Mouse (Mus musculus): ENCODE measurements around the gene Ubl7. TPM values are rescaled to one million over a fixed set of nuclear protein-coding genes. Genes with fewer than 3 reads are reported as not detected.

Ubl7 gene
- polyA plus RNA-seq, 1 experiment from 2014 or later = 52.4 TPM

DNA sequence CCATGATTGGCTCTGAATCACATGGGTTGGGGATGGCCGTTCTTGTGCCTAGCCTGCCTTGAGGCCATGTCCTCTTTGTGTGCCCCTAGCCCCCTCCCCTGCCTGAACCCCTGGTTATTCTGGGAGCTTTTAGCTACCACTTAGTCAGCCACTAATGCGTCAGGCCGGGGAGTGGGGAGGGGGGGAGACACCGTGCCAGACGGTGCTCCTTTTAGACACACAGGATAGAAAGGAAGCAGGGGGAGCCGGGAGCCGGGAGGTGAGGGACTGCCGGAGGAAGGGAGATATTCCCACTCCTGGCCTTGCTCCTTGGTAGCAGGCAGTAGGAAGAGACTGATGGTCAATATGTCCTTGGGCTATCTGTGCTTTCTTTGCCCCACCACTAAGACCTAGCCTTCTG, 39.1 kb downstream of the Ubl7 start:
- WGBS (ENCODE audit: insufficient replicate concordance) = 46% methylated on average over 8 of the region's 8 CpGs
- H3K4me2 ChIP-seq = no peak overlapping the region
- no peaks in the 10 kb centered on the region for H3K9me3 ChIP-seq (replicated peaks)
- H3K36me3 ChIP-seq (replicated peaks) = no peaks in the 10 kb centered on the region
- no peak overlapping the region for H3K4me3 ChIP-seq (replicated peaks)
- no peak for ATAC-seq (ENCODE audit: insufficient read depth)
- no peak overlapping the region for H3K9ac ChIP-seq
- no peaks in the 10 kb centered on the region for H3K4me1 ChIP-seq (replicated peaks)
- H3K27ac ChIP-seq (replicated peaks) = no peak overlapping the region
- peaks cover 65% of the 10 kb centered on the region for H3K27me3 ChIP-seq

GRCm38 (mm10) chr9:57950519-57950918, 39.7 kb downstream of the Ubl7 start:
- Histone ChIP-seq H3K36me3 (replicated peaks) (no peaks in the 10 kb centered on the region), H3K4me3 (replicated peaks) (no peak overlapping the region), H3K9me3 (replicated peaks) (no peaks in the 10 kb centered on the region), H3K9ac (no peak overlapping the region), H3K4me2 (no peak overlapping the region), H3K27me3 (peaks cover 59% of the 10 kb centered on the region), H3K4me1 (replicated peaks) (no peaks in the 10 kb centered on the region; the same call in 1 of the 2 replicates), H3K27ac (replicated peaks) (no peak overlapping the region)
- 45% methylated on average over 9 of the region's 9 CpGs for WGBS (ENCODE audit: insufficient replicate concordance)
- no peak for ATAC-seq (ENCODE audit: insufficient read depth)

- Histone ChIP-seq H3K9ac (no peak overlapping the region), H3K9me3 (replicated peaks) (no peaks in the 10 kb centered on the region), H3K27ac (replicated peaks) (no peak overlapping the region), H3K4me1 (replicated peaks) (no peaks in the 10 kb centered on the region; the same call in 1 of the 2 replicates), H3K4me2 (no peak overlapping the region), H3K36me3 (replicated peaks) (no peaks in the 10 kb centered on the region), H3K4me3 (replicated peaks) (no peak overlapping the region), H3K27me3 (peaks cover 44% of the 10 kb centered on the region)
- no peak for ATAC-seq (ENCODE audit: insufficient read depth)
- 65% methylated on average over 6 of the region's 6 CpGs for WGBS (ENCODE audit: insufficient replicate concordance)
Observed at GRCm38 (mm10) chr9:57951993-57952392, 41.2 kb downstream of the Ubl7 start.

- Histone ChIP-seq H3K9me3 (replicated peaks) (no peaks in the 10 kb centered on the region), H3K36me3 (replicated peaks) (no peaks in the 10 kb centered on the region), H3K27ac (replicated peaks) (no peak overlapping the region), H3K4me1 (replicated peaks) (no peaks in the 10 kb centered on the region; the same call in 1 of the 2 replicates), H3K27me3 (peaks cover 18% of the 10 kb centered on the region; the same call in 1 of the 2 replicates), H3K9ac (no peak overlapping the region), H3K4me3 (replicated peaks) (no peak overlapping the region), H3K4me2 (no peak overlapping the region)
- no peak for ATAC-seq (ENCODE audit: insufficient read depth)
- 71% methylated on average over 12 of the region's 12 CpGs for WGBS (ENCODE audit: insufficient replicate concordance)
Observed at GRCm38 (mm10) chr9:57954962-57955744, 44.4 kb downstream of the Ubl7 start.

GRCm38 (mm10) chr9:57955764-57956163, 45.0 kb downstream of the Ubl7 start:
- Histone ChIP-seq H3K27me3 (peaks cover 13% of the 10 kb centered on the region; the same call in 1 of the 2 replicates), H3K4me2 (no peak overlapping the region), H3K4me3 (replicated peaks) (no peak overlapping the region), H3K27ac (replicated peaks) (no peak overlapping the region), H3K9me3 (replicated peaks) (no peaks in the 10 kb centered on the region), H3K9ac (no peak overlapping the region), H3K36me3 (replicated peaks) (no peaks in the 10 kb centered on the region), H3K4me1 (replicated peaks) (no peaks in the 10 kb centered on the region; the same call in 1 of the 2 replicates)
- 54% methylated on average over 6 of the region's 6 CpGs for WGBS (ENCODE audit: insufficient replicate concordance)
- no peak for ATAC-seq (ENCODE audit: insufficient read depth)

DNA sequence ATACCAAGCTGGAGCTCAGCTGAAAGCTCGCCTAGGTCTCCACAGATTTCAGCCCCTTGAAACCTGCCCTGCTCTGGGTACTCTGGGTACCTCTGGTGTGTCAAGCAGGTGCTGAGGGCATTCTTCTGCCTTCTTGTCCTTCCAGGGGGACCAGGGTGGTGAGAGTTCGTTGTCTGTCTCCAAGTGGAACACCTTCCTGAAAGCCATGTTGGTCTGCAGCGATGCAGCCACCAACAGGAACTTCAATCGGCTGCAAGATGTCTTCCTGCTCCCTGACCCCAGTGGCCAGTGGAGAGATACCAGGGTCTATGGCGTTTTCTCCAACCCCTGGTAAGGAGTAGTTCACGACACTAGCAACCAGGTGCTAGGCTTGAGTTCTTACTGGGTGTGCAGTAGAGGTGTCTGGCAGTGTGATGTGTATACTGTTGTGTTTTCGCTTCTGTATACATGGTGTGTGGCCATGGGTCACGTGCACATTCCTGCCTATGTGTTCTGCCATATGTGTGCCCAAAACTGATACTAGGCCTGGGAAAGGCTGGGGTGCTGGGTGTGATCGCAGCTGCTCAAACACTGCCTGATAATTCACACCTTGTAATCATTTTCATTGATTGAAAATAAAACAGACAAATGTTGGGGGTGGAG, 45.5 kb downstream of the Ubl7 start:
- Histone ChIP-seq H3K9me3 (replicated peaks) (no peaks in the 10 kb centered on the region), H3K27me3 (0 out of 2 replicates have a peak, but pooled peaks cover 9% of the 10 kb centered on the region), H3K4me2 (no peak overlapping the region), H3K36me3 (replicated peaks) (no peaks in the 10 kb centered on the region), H3K9ac (no peak overlapping the region), H3K4me3 (replicated peaks) (no peak overlapping the region), H3K27ac (replicated peaks) (no peak overlapping the region), H3K4me1 (replicated peaks) (no peaks in the 10 kb centered on the region; the same call in 1 of the 2 replicates)
- no peak for ATAC-seq (ENCODE audit: insufficient read depth)
- 59% methylated on average over 9 of the region's 9 CpGs for WGBS (ENCODE audit: insufficient replicate concordance)

DNA sequence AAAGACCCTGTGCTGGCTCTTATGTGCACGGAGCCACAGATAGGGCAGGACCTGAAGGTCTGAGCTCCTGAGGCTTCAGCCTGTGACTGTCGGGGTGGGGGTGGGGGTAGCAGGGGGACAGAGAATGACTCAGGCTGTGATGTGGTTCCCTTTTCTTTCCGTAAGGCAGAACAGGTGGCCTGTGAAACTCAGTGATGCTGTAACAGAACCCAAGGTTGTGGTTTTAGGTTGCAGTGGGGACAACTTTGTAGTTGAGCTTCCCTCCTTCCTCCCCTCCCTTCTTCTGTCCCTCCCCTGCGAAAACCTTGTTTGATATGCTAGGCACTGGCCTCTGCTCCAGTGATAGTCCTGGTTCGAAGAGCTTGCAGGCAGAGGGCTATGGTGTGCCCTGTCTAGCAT, 46.1 kb downstream of the Ubl7 start:
- H3K4me3 ChIP-seq (replicated peaks) = no peak overlapping the region
- no peak overlapping the region for H3K9ac ChIP-seq
- no peaks in the 10 kb centered on the region; the same call in 1 of the 2 replicates for H3K4me1 ChIP-seq (replicated peaks)
- H3K27me3 ChIP-seq = 0 out of 2 replicates have a peak, but pooled peaks cover 4% of the 10 kb centered on the region
- H3K27ac ChIP-seq (replicated peaks) = no peak overlapping the region
- WGBS (ENCODE audit: insufficient replicate concordance) = 32% methylated on average over 5 of the region's 5 CpGs
- no peak overlapping the region for H3K4me2 ChIP-seq
- H3K36me3 ChIP-seq (replicated peaks) = no peaks in the 10 kb centered on the region
- ATAC-seq (ENCODE audit: insufficient read depth) = no peak
- H3K9me3 ChIP-seq (replicated peaks) = no peaks in the 10 kb centered on the region

GRCm38 (mm10) chr9:57958615-57959014, 47.8 kb downstream of the Ubl7 start:
- Histone ChIP-seq H3K9me3 (replicated peaks) (no peaks in the 10 kb centered on the region), H3K27ac (replicated peaks) (no peak overlapping the region)

DNA sequence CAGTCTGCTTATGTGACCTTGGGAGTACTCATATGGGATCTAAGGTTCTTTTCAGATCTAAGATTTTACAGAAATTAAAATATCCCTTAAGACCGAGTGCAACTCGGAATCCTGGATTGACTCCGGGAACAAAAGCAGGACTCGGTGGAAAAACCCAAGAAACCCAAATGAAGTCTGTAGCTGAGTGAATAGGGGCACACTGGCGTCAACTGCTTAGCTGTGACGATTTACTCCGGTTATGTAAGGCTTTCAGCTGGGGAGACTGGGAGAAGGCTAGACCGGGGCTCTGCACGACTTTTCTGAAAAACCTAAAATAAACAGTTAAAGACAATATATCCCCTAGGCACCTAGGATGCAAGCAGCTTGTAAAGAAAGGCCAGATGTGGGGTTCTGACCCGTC, 48.6 kb downstream of the Ubl7 start:
- 55% methylated on average over 10 of the region's 10 CpGs for WGBS (ENCODE audit: insufficient replicate concordance)

More at GRCm38 (mm10) chr9:57958615-57959014, 47.8 kb downstream of the Ubl7 start:
- no peak for ATAC-seq (ENCODE audit: insufficient read depth)
- 50% methylated on average over 1 of the region's 1 CpGs for WGBS (ENCODE audit: insufficient replicate concordance)
- no peaks in the 10 kb centered on the region; the same call in 1 of the 2 replicates for H3K4me1 ChIP-seq (replicated peaks)
- no peaks in the 10 kb centered on the region for H3K36me3 ChIP-seq (replicated peaks)
- H3K4me3 ChIP-seq (replicated peaks) = no peak overlapping the region
- H3K27me3 ChIP-seq = no peaks in the 10 kb centered on the region
- H3K4me2 ChIP-seq = no peak overlapping the region
- no peak overlapping the region for H3K9ac ChIP-seq

DNA sequence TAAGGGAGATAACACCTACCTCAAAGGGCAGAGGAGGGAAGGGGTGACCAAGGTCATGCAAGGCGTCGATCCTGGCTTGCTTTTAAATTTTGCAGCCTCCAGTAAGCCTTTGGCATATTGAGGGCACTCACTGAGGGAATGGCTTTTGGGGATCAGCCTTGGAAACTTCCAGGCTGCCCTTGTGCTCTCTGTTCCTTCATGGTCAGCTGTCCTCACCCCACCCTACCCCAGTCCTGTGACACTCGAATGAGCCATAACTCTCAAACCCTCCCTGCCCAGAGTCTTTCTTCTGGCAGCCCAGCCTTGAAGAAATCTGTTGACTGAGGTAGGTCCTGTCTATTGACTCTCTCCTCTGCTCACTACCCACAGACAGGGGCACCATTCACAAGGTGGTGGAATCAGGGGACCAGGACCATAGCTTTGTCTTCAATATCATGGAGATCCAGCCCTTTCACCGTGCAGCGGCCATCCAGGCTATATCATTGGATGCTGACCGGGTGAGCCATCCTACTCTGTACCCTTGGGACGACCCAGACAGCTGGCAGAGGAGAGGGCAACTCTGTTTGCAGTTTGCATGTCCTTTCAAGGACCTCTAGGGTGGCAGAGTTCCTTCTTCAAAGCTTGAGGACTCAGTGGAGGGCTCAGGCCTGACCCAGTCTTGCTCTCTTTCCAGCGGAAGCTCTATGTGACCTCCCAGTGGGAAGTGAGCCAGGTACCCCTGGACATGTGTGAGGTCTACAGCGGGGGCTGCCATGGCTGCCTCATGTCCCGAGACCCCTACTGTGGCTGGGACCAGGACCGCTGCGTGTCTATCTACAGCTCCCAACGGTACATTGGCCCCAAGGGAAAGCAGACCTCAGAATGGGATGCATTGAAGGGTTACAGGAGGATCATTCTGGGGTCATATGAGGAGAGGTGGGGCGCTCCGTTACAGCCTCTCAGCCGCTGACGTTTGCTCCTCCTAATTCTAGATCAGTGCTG, 49.4 kb downstream of the Ubl7 start:
- ATAC-seq (ENCODE audit: insufficient read depth) = no peak
- H3K9ac ChIP-seq = no peak overlapping the region

More for the DNA sequence above, 48.6 kb downstream of the Ubl7 start:
- no peak overlapping the region for H3K4me2 ChIP-seq
- no peaks in the 10 kb centered on the region for H3K9me3 ChIP-seq (replicated peaks)
- ATAC-seq (ENCODE audit: insufficient read depth) = no peak
- no peaks in the 10 kb centered on the region for H3K27me3 ChIP-seq
- no peak overlapping the region for H3K9ac ChIP-seq
- no peak overlapping the region for H3K27ac ChIP-seq (replicated peaks)
- no peaks in the 10 kb centered on the region; the same call in 1 of the 2 replicates for H3K4me1 ChIP-seq (replicated peaks)
- no peaks in the 10 kb centered on the region for H3K36me3 ChIP-seq (replicated peaks)
- no peak overlapping the region for H3K4me3 ChIP-seq (replicated peaks)

More for the DNA sequence above, 49.4 kb downstream of the Ubl7 start:
- no peaks in the 10 kb centered on the region for H3K36me3 ChIP-seq (replicated peaks)
- H3K27ac ChIP-seq (replicated peaks) = no peak overlapping the region
- H3K4me3 ChIP-seq (replicated peaks) = no peak overlapping the region
- H3K27me3 ChIP-seq = no peaks in the 10 kb centered on the region
- H3K4me1 ChIP-seq (replicated peaks) = no peaks in the 10 kb centered on the region; the same call in 1 of the 2 replicates
- 70% methylated on average over 17 of the region's 17 CpGs for WGBS (ENCODE audit: insufficient replicate concordance)
- no peak overlapping the region for H3K4me2 ChIP-seq
- H3K9me3 ChIP-seq (replicated peaks) = no peaks in the 10 kb centered on the region

Measured in liver, embryonic 15.5 days (tissue).